Mouse (Mus musculus) kidney, adult 9 months (tissue): Measurements from ENCODE around the gene Mcu.

Experiments
- DNase-seq: peaks from one replicate; pipeline ENCODE4 v3.0.0; 2022

Gene Mcu

DNA sequence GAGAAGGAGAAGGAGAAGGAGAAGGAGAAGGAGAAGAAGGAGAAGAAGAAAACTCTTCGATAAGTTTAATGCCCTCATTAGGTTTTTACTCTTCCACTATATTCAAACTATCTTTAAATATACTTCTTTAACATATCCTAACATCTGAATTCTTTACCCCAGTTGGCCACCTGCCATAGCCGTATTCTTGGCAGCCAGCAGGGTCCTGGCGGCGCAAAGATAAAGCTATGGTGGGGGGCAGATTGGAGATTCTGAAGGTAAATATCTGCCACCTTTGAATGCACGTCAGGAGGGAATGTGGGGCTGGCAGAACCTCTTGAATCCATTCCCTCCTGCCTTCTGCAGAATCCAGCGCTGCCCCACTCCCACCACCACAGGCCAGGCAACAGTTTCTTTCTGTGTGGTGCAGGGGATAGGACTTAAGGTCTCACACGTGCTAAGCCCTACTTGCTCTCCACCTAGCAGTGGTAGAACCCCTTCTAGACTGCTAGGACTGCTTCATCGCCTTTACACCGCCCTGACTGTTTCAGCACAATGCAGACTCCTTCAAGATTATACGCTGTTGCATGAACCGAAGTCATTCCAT, 11.5 kb downstream of the Mcu start:
- DNase-seq, result no peak

DNA sequence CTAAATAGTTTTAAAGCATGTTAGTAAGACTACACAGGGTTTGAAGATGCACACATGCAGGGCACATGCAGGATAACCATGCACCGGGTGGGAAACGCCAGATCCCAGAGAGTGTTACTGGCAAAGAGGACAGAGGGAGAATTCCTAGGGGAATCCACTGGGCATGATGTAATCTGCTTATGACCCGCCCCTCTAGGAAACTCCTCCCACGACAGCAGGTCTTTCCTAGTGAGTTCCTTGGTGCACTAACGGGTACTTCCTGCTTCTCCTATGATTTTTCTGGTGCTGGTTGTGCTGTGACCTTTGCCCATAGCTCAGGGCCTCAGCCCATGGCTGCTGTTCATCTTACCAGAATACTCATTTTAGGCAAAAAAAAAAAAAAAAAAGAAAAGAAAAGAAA, 12.6 kb downstream of the Mcu start:
- DNase-seq, result peak; percentile 73

DNA sequence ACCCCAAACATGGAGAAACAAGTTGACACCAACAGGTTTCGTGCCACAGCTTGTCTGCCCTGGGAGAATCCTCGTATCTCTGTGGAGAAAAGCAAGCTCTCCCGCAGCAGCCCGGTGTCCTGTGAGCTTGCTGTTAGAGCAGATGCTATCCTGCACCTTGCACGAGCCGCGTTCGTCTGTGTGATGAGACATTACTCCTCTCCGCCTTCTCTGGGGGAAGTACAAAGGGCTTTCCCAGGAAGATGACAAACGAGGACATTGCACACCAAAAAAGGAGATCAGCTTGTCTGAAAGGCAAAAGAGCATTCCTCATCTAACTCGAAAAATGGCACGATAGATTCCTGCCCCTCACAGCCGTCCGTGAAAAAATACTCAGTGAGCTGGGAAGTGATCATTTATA, 13.6 kb downstream of the Mcu start:
- no peak for DNase-seq

DNA sequence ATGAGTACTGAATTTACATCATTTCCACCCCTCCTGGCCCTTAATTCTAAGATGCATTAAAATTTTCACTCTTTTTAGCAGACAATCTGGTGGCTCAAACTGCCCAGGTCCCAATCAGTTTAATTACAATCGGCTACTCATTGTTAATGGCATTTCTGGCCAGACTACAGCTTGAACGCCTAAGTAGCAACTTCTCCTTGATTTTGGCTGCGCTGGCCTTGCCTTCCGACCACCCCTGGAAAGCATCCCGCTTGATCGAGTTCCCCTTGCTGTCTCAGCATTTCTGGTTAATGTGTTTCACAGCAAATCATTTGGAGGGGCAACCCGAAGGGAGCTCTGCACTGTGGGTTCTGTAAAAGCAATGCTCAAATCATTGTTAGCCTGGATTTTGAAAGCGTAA, 14.4 kb downstream of the Mcu start:
- no peak for DNase-seq

DNA sequence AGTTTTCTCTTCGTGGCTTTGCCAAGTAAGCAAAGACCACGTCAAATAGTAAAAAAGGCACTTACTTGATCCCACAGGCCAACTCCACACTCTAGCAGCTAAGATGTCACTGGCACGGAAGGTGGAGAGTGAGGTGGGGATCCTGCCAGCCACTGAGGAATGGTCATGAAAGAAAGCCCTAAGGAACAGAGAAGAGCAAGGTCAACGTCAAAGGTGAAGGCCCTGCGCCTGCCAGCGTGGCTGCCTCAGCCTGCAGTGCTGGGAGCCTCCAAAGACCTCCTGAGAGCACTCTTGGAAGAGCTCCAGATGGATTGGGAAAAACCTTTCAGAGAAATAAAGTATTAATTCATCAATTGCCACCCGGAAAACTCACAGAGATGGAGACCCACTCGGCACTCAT, 16.0 kb downstream of the Mcu start:
- no peak for DNase-seq

DNA sequence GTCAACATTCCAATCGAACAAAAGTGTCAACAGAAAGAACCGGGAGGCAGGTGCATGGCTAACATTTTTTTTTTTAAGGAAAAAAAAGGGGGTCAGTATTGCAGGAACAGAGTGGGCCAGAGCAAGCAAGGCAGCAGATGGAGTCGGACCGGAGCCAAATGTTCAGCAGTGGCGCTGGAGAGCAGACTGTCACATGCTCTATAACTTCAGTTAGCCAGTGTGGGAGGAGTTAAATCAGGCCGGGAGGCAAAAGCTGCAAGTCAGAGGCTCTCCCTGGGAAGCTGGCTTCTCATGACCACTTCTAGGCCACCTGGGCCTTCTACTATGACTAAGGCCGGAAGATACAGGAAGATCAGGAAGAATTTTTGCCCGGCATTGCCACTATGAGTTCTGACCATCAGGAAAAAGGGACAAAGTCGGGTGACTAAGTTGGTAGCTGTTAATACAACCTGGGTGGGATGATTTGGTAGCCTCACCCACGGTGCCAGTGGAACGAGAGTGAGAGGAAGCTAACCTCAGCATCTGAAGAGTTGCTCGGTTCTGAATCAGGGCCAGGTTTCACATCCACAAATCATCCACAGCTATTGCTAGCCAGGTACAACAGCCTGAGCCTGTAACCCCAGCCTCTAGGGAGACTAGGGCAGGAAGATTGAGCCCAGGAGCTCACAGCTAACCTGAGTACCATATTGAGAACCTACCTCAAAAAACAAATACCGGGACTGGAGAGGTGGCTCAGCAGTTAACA, 22.5 kb downstream of the Mcu start:
- DNase-seq, result peak; percentile 57

DNA sequence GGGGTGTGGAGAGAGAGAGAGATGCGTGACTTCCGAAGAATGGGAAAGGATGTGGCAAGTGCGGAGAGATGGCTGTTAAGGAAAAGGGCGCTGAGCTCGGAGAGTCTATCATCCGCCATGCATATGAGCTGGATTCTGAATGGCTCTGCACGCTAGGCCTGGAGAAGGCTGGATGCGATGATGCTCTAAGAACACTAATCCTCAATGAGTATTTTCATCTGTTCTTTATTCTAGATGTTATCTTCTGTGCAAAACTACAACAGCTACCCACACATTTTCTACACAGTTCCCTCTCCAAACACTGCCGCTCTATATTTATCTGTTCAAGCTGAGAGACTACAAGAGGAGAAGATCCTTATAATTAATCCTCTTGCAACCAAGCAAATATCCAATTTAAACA, 25.9 kb downstream of the Mcu start:
- no peak for DNase-seq

DNA sequence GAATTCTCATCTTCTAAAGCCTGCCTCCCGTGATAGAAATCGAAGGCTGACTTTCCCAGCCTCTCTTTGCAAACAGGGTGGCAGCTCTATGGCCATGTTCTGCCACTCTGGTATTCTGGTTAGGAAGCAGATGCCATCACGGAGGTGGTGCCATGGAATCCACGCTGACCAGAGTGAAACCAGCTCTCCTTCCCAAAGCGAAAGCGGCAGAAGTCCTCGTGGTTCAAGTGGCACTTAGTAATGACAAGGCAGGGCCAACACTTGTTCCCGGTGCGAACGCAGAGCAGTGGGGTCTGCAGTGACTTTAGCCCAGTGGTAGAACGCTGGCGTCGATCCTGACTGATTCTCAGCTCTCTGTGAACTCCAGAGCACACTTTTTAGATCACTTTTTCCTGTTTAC, 26.6 kb downstream of the Mcu start:
- no peak for DNase-seq

DNA sequence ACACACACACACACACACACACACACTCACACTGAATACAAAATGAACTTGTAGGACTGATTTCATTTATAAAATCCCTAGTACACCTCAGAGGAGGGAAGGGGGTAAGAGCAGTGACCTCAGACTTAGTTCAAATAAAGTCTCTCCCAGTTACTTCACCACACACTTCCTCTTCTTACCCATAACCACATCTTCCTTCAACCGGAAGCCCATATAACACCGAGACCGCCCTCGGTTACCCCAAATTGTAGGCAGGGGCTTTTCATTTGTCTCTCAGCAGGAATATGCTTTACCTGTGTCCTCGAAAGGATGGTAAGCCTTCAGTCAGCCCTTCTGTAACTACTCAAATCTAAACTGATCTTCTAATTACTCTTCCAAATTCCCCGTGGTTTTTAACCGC, 27.1 kb downstream of the Mcu start:
- no peak for DNase-seq

DNA sequence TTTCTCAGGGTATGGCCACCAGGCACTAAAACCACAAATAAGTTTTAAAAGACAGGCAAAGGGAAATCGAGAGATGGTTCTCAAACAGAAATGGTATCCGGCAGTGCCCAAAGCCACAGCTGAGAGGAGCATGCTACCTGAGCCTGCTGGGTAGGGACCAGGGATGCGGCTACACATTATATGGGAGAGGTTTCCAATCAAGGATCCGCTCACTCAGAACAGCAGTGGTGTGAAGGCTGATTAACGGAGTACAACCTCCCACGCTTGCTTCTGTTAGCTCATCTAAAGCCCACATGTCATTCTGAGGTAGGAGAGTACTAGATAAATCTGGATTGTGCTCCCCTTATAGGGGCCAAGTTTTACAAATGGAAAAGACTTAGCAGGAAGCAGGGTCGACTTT, 28.4 kb downstream of the Mcu start:
- no peak for DNase-seq

DNA sequence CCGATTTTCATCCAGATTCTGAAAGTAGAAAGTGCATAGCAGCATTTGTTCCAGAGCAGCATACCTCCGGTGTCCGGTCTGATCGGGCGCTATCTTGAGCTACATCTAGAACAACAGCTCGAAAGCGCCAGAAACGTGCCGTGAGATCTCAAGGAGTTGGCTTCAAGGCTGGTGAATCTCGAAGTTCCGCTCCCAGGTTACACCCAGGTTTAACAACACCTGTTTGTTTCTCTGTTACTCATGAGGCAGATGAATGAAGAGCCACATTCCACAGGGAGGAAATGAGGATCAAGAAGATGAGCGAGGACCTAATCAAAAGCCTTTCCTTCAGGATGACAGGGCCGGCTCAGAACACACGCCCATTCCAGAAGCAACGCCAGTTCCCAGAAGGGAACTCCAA, 29.7 kb downstream of the Mcu start:
- DNase-seq, result no peak

DNA sequence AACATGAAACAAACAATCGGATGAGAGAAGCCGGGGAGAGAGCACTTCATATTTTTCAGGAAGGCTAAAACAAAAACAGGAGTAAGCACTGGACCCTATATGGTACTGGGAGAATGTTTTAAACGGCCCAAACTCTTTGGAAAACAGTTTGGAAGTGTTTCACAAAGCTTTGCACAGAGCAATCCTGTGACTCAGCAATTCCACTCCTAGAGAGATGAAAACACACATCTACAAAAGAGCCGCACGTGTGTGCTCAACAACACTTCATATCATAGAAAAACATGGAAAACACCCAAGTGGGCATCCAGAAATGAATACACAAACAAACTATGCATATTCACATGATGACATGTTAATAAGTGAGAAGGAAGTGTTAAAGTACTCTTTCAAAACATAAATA, 30.9 kb downstream of the Mcu start:
- no peak for DNase-seq

DNA sequence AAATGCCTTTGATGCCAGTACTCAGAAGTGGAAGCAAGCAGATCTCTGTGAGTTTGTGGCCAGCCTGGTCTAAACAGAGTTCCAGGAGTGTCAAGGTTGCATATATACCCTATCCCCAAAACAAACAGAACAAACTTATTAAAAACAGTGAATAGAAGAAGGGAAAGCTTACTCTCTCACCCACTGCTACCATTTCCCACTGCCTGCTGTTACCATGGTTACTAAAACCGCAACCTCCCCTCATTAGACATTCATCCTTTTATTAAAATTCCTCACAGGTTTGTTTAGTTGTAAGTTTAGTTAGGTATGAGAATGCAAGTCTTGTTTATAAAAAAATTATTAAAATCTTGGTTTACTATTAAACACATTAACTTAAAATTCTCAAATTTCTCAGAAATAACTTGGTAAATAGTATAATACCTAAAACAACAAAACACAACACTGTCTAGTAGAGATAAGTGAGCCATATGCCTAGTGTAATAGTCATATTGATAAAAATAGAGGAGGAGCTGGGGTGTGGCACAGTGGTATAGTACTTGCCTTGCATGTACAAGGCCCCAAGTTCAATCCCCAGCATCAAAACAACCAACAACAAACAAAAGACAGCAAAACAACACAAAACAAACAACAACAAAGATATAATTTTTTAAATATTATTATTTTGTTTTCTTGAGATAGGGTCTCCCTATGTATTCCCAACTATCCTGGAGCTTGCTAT, 34.5 kb downstream of the Mcu start:
- DNase-seq, result no peak

DNA sequence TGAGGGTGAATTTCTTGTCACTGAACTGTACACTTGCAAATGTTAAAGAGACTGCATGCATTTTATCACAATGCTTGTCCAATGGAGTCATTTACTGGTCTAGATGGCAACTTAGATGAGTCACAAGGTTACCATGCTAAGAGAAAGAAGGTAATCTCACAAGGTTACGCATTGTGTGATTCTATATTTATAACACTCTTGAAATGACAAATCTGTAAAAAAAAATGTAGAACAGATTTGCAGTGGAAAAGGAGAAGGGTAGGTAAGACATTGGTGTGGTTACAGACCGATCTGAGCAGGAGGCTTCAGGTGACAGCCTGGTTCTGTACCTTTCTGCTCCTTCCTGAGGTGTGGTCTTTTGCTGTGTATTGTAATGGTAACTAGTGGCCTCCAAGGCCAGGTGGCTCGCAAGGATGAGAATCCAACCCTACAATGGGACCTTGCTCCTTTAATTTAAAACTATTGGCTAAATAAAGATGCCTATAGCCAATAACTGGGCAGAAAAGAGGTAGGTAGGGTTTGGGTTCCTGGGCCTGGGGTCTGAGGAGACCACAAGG, 35.8 kb downstream of the Mcu start:
- no peak for DNase-seq

DNA sequence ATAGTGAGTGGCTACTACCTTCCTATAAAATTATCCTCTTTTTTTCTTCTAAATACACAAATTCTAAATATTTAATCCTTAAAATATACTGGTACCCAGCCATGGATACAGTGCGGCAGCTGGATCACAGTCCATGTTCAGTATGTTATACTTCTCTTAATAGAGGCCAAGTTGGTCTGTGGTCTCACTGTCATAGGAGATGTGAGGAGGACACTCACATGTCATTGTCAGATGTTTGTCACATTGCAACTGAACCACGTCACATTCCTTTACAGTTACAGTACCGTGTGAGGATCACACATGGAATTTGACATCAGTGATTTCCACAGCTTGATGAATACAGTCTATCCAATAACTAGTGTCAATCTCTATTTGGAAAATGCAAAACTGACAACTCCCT, 36.8 kb downstream of the Mcu start:
- DNase-seq, result no peak

DNA sequence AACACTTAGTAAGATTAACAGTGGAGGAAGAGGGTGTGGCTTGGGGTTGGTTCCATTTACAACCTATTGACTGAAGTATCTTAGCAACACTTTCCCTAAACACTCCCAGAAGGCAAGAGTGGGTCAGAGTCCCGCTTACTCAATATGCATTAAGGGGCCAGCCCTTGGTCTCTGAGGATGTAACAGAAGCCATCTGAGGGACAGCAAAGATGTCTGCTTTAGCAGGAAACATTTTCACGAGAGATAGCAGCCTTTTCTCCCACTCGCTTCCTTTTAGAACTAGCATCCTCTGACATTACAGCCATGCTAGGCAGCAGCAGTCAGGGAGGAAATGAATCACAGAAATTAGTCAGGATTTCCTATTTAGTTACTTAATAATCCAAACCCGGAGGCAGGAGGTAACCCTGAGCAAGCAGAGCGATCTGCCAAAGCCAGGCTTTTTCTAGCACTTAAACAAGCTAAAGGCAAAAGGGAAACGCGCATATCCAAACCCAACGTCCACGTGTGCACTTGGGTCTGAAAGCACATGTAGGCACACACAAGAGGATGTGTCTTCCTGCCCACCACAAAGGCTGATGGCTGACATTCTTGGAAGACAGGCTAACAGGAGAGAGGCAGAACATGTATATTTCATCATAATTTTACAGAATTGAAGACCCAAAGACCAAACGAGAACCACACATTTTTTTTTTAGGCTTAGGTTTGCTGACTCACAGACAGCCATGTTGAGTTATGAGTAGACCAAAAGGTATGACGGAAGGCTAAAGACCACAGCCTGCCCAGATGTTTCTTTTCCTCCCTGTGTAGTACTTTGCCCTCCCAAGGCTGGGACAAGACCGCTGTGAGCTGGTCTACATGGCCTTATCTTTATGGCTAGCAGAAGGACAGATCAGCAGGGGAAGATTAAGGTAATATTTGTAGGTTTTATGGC, 38.4 kb downstream of the Mcu start:
- peak; percentile 79 for DNase-seq

DNA sequence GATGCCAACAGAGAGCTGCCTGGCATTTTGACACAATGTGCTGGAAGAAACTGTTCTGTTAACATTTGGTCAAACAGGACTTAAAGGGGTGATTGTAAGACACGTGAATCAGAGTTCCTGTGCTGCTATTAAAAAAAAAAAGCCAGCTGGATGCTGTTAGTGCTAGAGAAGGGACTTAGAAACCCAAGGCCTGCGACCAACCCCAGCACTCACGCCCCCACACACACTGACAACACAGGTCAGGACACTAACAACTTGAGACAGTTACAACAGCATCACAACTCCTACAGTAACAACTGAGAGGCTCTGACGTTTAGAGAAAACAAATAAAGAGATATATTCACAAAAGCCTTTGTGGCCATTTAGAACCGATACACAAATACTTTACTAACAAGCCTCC, 40.2 kb downstream of the Mcu start:
- DNase-seq, result no peak

DNA sequence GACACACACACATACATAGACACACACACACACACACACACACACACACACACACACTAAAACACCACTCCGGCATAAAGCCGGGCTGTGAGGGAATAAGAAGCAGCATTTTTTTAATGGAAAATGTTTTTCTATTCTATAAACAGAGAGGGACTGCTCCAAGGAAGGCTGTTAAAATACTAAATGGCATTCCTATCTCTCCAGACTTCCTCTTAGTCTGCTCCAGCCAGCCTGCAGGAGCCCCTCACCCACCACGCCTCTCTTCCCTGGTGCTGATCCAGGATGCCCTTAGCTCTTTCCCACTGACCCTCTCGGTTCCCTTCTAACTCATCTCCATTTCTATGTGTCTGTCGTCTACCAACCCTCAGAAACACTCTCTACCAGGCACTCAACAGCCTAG, 44.5 kb downstream of the Mcu start:
- DNase-seq, result no peak

DNA sequence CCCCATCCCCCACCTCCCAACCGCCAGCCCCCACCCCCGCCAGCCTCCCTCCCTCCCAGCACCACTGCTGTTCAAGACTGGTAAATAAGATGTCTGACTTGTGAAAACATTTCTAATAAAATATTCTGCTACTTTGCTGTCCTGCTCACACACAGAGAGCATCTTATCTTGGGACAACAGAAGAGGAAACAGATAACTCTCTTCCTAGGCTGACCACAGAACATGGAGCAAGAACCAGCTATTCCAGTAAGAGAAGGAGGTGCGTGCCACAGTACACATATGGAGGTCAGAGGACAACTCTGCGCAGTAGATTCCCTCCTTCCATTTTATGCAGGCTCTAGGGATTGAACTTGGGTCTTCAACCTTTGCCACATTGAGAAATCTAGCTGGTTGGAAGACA, 45.2 kb downstream of the Mcu start:
- no peak for DNase-seq

DNA sequence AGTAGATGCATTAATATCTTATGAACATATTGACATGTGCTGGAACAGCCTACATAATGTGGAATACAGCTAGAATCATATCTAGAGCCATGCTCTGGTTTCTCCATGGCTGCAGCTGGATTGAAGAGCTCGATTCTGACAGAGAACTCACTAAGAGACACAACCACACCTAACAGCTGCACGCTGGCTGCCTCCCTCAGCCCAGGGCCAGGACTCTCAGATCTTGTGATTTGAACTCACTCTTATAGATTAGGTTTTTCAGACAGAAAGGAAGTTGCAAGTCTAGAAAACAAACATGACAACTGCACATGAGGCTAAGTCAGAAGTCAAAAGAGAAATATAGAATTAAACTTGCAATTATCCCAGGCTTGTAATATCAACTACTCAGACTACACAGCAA, 45.7 kb downstream of the Mcu start:
- no peak for DNase-seq

DNA sequence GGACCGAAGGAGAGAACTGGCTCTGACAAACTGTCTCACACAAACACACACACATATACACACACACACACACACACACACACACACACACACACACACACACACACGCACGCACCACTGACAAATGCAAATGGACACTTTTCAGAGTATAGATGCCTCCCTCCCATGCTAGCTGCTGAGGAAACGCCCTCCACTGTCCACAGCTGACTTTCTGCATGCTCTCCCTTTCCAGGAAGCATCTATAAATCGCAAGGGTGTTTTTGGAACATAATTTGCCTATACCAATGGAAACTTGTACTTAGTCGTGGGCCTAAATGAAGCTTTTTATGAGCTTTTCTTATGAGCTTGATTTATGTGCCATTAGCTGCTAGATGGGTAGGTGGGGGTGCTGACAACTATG, 46.1 kb downstream of the Mcu start:
- no peak for DNase-seq

DNA sequence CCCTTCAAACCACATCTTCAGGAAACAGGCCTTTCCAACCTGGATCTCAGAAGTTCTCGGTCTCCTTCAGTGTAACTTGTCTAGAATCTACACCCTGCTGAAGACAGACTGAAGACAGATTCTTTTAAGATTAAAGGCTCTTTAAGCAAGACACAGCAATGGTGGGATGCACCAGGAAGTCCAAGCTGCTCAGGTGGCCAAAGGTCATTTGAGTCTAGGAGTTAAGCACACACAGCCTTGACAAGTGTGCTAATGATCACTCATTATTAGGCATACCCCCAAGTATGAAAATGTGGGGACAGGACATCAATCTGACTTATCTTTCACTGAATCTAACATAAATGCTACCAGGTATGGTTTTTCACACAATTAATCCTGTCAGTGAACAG, 47.0 kb downstream of the Mcu start:
- no peak for DNase-seq
